Mouse (Mus musculus) left cerebral cortex, adult 18-20 months (tissue): Measurements from ENCODE around the gene Gm20521. TPM values are rescaled to one million over a fixed set of nuclear protein-coding genes. Genes with fewer than 3 reads are reported as not detected.
"Not testable (repeated sequence)": the region's sequence is repeated elsewhere in the genome, so short reads cannot be mapped to it uniquely, and the experiment has no call there.

ENCODE experiments used
- DNase-seq, 2 experiments: peaks; one replicate each; pipeline ENCODE4 v3.0.0; 2021 to 2022; ENCODE audit warnings: low spot score in 2 of 2, mixed read lengths in 1 of 2
- total RNA-seq, 2 experiments: library from RNA; stranded (reverse); gene quantifications; 2 replicates each; pipeline ENCODE4 v1.2.3; 2021

Gene Gm20521
- total RNA-seq, 2 experiments from 2014 or later, result not detected

- DNase-seq, result peak; percentile 50 to 52
These were observed 52.9 kb downstream of the Gm20521 start, which contains the start of gene Cmtm5 for GRCm38 (mm10) chr14:54935904-54936830. TSS of gene Cmtm5 (plus strand) at chr14:54936261.

GRCm38 (mm10) chr14:54936831-54937160, 53.6 kb downstream of the Gm20521 start:
- DNase-seq, result no peak

DNA sequence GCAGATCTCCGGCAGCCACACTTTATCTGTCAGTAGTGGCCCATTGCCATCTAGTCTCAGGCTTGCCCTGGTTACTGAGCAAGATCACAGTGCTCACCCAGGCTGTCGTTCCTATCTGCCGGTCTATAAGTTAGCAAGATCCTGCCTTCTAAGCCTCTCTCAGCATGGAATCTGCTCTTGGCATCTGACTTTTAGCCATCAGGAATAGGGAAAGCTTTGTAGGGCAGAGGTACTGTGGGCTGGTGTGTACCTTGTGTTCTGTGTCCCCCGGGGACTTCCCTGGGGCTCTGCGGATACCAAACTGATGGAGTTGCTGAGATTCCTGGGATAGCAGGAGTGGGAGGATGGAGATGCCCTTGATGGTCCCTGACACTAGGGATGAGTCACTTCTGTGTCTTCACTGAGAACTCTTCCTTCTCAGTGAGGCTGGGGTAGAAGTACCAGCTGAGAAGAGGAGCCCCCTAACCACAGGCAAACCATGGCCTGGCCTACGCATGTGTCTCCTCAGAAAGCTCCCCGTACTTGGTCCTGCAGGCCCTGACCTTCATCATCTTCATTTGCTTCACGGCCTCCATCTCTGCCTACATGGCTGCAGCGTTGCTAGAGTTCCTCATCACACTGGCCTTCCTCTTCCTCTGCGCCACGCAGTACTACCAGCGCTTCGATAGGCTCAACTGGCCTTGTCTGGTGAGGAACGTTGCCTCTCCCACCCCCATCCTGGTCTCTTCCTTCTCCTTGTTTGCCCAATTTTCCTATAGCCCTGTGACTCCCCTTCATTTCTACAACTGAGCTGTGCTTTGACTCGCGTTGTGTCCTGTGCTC, 54.3 kb downstream of the Gm20521 start:
- DNase-seq, result no peak

GRCm38 (mm10) chr14:54938431-54939219, 55.4 kb downstream of the Gm20521 start:
- no peak for DNase-seq

- DNase-seq, result peak; percentile 34 to 57
These were observed 56.4 kb downstream of the Gm20521 start for GRCm38 (mm10) chr14:54939434-54940175.

DNA sequence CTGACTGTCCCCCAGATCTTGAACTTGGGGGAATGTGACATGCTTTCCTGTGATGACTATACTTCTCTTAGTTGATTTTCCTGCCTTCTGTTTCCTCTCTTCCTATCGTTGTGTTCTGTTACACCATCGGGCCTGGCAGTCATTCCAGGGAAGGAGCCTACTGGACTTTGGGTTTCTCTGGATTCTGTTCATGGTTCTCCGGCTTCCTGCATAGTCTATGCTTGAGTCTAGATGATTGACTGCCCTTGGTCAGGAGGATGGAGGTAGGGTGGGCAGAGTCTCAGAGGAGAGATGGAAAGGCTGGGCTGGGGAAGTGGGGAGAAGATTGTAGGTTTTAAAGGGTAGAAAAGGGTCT, 56.9 kb downstream of the Gm20521 start:
- no peak for DNase-seq

GRCm38 (mm10) chr14:54941024-54941978, 58.1 kb downstream of the Gm20521 start:
- DNase-seq, result no peak

GRCm38 (mm10) chr14:54942479-54942878, 59.2 kb downstream of the Gm20521 start:
- DNase-seq, result no peak

- no peak for DNase-seq
These were observed 60.7 kb downstream of the Gm20521 start for GRCm38 (mm10) chr14:54943971-54944370.

DNA sequence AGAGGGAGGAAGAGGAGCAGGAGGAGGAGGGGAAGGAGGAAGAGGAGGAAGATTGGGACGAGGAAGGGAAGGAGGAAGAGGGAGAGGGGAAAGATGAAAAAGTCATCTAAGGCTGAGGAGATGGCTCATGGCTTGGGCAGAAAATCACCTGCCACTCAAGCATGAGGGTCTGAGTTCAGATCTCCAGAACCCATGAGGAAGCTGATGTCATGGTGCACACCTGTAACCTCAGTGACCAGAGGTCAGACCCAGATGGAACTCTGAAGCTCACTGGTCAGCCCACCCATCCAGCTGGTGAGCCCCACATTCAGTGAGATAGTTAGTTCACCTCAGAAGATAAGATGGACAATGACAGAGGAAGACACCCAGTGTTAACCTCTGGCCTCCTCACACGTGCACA, 61.7 kb downstream of the Gm20521 start:
- no peak for DNase-seq

- no peak for DNase-seq
These were observed 62.9 kb downstream of the Gm20521 start for GRCm38 (mm10) chr14:54945975-54946704.

DNA sequence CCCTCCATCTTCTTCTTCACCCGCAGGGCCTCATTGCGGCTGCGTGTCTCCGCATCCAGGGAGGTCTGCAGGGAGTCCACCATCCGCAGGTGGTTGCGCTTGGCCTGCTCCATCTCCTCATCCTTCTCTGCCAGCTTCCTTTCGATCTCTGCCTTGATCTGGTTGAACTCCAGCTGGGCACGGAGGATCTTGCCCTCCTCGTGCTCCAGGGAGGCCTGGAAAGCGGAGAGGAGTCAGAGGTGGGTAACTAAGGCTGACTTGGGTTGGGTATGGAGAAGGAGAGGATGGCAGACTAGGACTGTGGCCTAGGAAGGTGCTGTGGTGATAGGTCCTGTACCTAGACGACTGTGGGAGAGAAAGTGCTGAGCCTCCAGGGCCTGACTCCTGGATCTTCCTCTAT, 63.8 kb downstream of the Gm20521 start:
- not testable (repeated sequence) for DNase-seq

Other genes with a start within 250 kb of the Gm20521 start
- not detected for gene Gm17606, start 242.5 kb upstream of the Gm20521 start, total RNA-seq
- 1 to 10 TPM; 8.4 to 9.2 TPM for gene Cdh24, start 242.1 kb upstream of the Gm20521 start, total RNA-seq
- 10 to 100 TPM; 22.9 to 25.8 TPM for gene 1700123O20Rik, start 197.2 kb upstream of the Gm20521 start, total RNA-seq
- gene Acin1, start 196.5 kb upstream of the Gm20521 start, total RNA-seq, result 100 to 1,000 TPM; 193 to 195 TPM
- gene Gm29776, start 184.6 kb upstream of the Gm20521 start, total RNA-seq, result not detected
- gene Cebpe, start 171.3 kb upstream of the Gm20521 start, total RNA-seq, result not detected
- 10 to 100 TPM; 48.7 to 52.5 TPM for gene Slc7a8, start 101.5 kb upstream of the Gm20521 start, total RNA-seq
- not detected for gene Rnf212b, start 69.3 kb upstream of the Gm20521 start, total RNA-seq
- 10 to 100 TPM; 20.6 to 21.9 TPM for gene Homez, start 12.5 kb upstream of the Gm20521 start, total RNA-seq
- 10 to 100 TPM; 18.5 to 19.8 TPM for gene Ppp1r3e, start 5.9 kb upstream of the Gm20521 start, total RNA-seq
- gene Bcl2l2, start 64 bp upstream of the Gm20521 start, total RNA-seq, result 100 to 1,000 TPM; 140 to 142 TPM
- 100 to 1,000 TPM; 229 to 230 TPM for gene Pabpn1, start 9.1 kb downstream of the Gm20521 start, total RNA-seq
- 100 to 1,000 TPM; 571 to 605 TPM for gene Slc22a17, start 29.7 kb downstream of the Gm20521 start, total RNA-seq
- gene Efs, start 42.7 kb downstream of the Gm20521 start, total RNA-seq, result 1 to 10 TPM; 8.4 to 8.6 TPM
- gene Il25, start 49.3 kb downstream of the Gm20521 start, total RNA-seq, result under 1 TPM in 1 of 2 experiments, not detected in 1; 0.33 TPM
- 10 to 100 TPM; 45.2 to 52.0 TPM for gene Cmtm5, start 52.8 kb downstream of the Gm20521 start, total RNA-seq
- 1 to 10 TPM; 3.8 to 5.0 TPM for gene Myh6, start 83.5 kb downstream of the Gm20521 start, total RNA-seq
- not detected for gene Gm17428, start 93.5 kb downstream of the Gm20521 start, total RNA-seq
- gene Myh7, start 111.2 kb downstream of the Gm20521 start, total RNA-seq, result 10 to 100 TPM; 16.0 to 18.2 TPM
- 10 to 100 TPM; 30.6 to 32.0 TPM for gene Ngdn, start 132.0 kb downstream of the Gm20521 start, total RNA-seq
- gene Zfhx2, start 208.9 kb downstream of the Gm20521 start, total RNA-seq, result 10 to 100 TPM; 41.8 to 44.5 TPM
- 10 to 100 TPM; 22.9 to 23.1 TPM for gene Thtpa, start 211.3 kb downstream of the Gm20521 start, total RNA-seq
- gene Ap1g2, start 223.2 kb downstream of the Gm20521 start, total RNA-seq, result 10 to 100 TPM in 1 of 2 experiments, 1 to 10 TPM in 1; 9.5 to 10.2 TPM
- 100 to 1,000 TPM; 279 to 305 TPM for gene Jph4, start 233.5 kb downstream of the Gm20521 start, total RNA-seq